Mouse (Mus musculus) thymus, adult 2 months (tissue): ENCODE measurements around the gene Trim30d.

Experiments used
- CTCF ChIP-seq: fragments of 200-500 bp; IDR thresholded peaks from 2 replicates; pipeline ENCODE4 v1.5.1; 2012; ENCODE audit warnings: mild to moderate bottlenecking, control low read depth, low read length, moderate library complexity, borderline replicate concordance; ENCODE audit not compliant: control insufficient read depth, poor library complexity, insufficient read depth; ENCODE audit errors: extremely low read depth
- POLR2A ChIP-seq: fragments of 200-500 bp; IDR thresholded peaks from 2 replicates; pipeline ENCODE4 v1.6.1; 2012; ENCODE audit warnings: mild to moderate bottlenecking, low read length, control low read depth, moderate library complexity; ENCODE audit not compliant: control insufficient read depth, poor library complexity, insufficient read depth; ENCODE audit errors: extremely low read depth

DNA sequence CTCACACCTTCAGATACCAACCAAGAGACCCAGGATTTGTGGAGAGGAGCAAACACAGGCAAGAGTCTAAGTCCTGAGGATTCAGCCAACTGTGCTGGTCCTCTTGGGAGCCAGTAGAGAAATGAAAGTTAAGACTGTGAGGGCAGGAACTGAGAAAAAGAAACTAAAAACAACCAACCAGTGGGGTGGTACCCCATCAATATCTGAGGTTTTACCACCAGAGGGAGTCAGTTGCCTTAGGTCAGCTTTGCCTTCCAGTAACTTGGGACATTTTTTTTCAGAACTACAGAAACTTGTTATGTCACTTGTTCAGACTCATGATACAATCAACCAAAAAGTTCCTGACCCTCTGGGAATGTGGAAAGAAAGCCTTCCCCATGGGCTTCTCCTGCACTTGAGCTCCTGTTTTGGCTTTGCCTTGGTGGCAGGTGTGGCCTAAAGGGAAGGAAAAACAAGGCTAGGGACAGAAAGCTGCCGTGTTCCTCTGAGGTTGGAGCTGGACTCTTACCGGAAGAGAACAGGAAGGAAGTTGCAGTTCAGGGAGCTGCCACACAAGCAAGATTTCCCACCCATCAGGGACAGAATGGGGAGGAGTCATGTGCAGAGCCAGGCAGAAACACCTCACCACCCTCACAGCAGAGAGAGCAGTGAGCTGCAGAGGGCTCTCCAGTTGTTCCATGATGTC, 61.5 kb downstream of the Trim30d start:
- TF ChIP-seq CTCF (no peak), POLR2A (0 out of 2 replicates have a peak, but pooled peaks have one; percentile 40)
